Mouse (Mus musculus) embryonic fibroblast, embryonic 13.5 days (primary cell): ENCODE data around the gene Fam160b1.

ENCODE experiments used
- CTCF ChIP-seq: IDR thresholded peaks from 2 replicates; pipeline ENCODE4 v1.5.1; 2011; ENCODE audit warnings: mild to moderate bottlenecking, control low read depth, low read length, moderate library complexity, borderline replicate concordance; ENCODE audit not compliant: insufficient read depth
- POLR2A ChIP-seq: IDR thresholded peaks from 2 replicates; pipeline ENCODE4 v1.6.1; 2011; ENCODE audit warnings: low read depth, mild to moderate bottlenecking, control low read depth, low read length, moderate library complexity

GRCm38 (mm10) chr19:57344678-57345077, 15.8 kb upstream of the Fam160b1 start:
- TF ChIP-seq CTCF: no peak
- no peak for TF ChIP-seq POLR2A
